Mouse (Mus musculus) layer of hippocampus, adult 18-20 months (tissue): ENCODE measurements around the gene Ppp1r3c. TPM values are rescaled to one million over a fixed set of nuclear protein-coding genes. Genes with fewer than 3 reads are reported as not detected.

Source experiments
- DNase-seq, 2 experiments: peaks; one replicate each; pipeline ENCODE4 v3.0.0; 2022; ENCODE audit warnings: low spot score in 2 of 2
- total RNA-seq, 2 experiments: library from RNA; stranded (reverse); gene quantifications; 2 replicates each; pipeline ENCODE4 v1.2.3; 2021

Ppp1r3c gene
- total RNA-seq, 2 experiments from 2014 or later, result 69.3 to 71.9 TPM

DNA sequence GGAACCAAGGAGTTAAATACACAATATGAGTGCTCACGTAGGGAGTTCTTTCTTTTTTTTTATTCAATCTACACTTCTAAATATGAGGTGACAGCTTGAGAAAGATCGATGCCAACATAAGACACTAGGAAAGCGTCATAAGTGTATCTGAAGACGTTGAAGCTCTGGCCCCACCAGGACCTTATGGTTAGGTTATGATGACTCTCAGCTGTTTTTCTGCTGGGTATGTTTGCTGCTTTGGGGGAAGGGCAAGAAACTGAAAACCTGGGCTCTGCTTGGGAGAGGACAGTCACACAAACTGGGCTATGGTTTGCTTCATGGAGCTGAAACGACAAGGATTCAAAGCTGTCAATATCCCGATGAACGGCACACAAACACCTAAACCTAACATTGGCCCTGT lies 11.5 kb downstream of the Ppp1r3c start:
- no peak for DNase-seq

DNA sequence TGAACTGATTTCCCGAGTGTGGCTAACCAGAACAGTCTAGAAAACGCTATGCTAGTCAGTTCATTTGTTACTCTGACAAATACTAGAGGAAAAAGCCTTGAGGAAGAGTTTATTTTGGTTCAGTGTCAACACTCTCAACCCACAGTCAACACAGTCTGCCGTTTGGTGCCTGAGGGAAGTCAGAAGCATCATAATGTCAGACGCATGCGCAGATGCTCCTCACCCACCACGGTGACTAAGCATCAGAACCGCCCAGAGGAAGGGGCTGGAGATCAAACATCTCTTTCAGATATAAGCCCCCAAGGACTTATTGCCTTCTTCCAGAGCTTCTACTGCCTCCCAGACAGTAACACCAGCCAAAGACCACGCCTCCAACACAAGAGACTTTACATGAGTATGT lies 15.3 kb downstream of the Ppp1r3c start:
- peak in 1 of 2 experiments; percentile 21 for DNase-seq

DNA sequence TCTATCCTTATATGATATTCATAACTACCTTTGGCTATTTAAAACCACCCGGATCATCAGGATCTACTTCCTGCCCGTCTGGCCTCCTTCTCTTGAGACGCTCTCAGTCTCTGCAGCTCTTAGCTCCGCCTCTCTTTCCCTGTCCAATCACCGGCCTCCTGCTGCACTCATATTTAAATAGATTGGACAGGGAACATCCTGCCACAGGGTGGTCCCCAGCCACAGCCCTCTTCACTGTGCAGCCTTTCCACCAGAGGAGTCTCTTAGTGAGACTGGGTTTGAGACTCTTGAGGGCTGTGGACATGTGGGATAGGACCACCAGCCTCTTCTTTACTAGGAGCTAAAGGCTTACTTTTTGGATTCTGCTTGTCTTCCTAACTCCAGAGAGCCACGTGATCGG lies 20.2 kb downstream of the Ppp1r3c start:
- no peak for DNase-seq

DNA sequence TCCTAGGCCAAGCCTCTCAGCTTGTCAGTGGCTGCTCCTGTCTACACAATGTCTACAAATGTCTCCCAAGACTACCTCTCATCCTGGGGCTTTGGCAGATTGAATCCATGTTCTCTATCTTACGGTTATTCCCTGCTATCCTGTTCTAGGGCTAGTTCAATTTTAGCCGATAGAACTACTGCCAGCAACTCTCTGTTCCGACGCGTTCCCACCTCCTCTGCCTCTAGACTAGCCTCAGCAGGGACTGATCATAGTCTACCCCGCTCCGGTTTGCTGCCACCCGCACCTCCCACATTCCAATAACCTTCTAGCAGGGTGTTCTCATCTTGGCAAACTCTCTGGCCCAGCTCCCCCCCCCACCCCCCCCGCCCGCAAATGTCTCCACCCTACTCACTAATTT lies 20.9 kb downstream of the Ppp1r3c start:
- no peak for DNase-seq

DNA sequence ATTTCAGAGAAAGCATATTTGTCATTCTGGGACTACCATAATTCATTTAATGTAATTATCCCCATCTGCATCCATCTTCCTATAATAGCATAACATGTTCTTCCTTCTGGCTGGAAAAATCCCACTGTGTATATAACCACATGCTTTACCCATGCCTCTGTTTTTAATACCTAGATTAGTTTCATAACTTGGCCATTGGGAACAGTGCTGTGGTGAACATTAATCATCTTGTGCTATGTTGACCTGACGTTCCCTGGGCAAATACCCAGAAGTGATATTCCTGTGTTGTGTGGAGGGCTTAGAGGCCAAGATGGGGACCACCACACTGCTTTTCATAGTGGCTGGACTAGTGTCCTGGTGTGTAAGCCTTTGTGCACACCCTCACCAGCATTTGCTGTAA lies 22.0 kb downstream of the Ppp1r3c start:
- no peak for DNase-seq

DNA sequence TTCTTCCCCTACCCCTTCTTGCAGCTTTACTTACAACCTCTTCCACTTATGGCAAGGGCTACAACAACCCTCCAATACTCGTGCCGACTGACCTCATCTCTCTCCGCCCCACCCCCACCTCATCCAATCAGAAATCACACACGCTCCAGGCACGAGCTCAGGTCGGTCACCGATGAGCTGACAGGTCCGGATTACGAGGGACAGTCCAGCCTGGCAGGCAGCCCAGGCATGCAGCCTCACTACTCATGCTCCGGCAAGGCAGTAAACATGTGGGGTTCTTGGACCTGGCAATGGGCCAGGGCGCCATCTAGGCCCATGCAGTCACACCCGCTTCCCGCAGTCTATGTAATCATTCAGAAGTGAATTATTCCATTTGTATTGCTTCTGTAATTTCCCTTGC lies 23.4 kb downstream of the Ppp1r3c start:
- no peak for DNase-seq

DNA sequence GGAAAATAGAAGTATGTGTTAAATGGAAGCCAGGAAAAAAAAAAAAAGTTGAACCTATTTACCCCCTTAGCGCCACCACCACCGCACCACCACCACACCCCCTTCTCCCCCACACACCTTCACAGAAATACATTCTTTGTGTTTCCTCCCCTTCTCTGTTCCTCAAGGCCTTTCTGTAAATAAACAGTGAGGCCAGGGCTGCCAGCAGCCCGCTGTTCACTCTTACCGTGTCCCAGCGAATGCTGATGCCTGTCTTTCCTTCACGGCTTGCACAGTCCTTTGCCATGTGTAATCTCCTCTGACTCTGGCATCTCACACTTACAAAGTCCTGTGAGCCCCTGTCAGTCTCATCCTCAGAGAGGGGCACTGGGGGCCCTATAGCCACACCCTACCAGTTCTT lies 30.3 kb downstream of the Ppp1r3c start:
- no peak for DNase-seq

DNA sequence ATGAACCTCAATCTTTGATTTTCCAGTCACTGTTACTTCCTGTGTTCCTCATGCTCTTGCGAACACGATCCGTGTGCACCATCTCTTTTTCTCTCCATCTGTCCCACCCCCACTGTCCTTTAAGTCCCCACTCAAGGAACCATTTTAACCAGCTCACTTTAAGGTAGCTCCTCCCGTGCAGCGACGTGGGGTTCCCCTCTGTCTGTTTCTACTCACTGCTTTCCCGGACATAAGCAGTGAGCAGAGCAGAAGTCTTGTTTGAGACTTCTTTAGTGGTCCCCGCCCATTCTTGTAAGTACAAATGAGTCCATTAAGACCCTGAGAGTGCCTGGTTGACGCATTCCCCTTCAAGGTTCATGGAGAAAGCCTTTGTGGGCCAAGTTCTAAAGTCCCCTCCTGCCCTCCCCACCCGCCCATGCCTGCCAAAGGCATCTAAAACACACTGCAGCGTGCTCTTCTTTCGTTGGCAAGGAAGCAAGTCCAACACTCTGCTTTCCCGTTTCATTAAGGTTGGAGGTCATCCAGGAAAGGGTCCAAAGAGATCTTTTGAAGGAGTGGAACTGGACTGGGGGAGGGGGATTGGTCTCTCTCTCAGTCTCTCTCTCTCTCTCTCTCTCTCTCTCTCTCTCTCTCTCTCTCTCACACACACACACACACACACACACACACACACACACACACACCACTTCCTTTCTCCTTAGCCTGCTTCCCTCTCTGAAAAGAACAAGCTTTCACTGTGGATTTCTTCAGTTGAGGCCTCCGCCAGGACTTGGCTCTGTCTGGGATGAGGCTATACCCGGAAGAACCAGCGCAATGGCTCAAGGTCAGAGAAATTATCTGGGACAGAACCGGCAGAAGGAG lies 30.9 kb downstream of the Ppp1r3c start:
- DNase-seq, result peak in 1 of 2 experiments; percentile 39

DNA sequence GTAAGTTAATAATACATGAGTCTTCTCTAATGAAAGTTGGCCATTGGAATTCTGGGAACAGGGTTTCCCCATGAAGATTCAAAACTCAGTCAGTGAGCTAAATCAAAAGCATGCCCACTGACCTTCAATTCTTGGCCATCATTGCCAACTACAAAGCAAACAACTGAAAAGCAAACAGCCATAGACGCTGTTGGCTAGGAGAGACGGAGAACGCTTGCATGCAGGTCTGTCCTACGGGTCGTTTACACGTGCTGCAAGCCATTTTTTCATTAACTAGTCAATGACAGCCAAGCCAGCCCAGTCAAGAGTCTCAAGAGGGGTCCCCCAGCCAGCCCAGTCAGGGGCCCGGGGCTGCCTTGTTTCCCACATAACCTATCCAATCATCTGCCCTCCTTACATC lies 31.7 kb downstream of the Ppp1r3c start:
- no peak for DNase-seq

DNA sequence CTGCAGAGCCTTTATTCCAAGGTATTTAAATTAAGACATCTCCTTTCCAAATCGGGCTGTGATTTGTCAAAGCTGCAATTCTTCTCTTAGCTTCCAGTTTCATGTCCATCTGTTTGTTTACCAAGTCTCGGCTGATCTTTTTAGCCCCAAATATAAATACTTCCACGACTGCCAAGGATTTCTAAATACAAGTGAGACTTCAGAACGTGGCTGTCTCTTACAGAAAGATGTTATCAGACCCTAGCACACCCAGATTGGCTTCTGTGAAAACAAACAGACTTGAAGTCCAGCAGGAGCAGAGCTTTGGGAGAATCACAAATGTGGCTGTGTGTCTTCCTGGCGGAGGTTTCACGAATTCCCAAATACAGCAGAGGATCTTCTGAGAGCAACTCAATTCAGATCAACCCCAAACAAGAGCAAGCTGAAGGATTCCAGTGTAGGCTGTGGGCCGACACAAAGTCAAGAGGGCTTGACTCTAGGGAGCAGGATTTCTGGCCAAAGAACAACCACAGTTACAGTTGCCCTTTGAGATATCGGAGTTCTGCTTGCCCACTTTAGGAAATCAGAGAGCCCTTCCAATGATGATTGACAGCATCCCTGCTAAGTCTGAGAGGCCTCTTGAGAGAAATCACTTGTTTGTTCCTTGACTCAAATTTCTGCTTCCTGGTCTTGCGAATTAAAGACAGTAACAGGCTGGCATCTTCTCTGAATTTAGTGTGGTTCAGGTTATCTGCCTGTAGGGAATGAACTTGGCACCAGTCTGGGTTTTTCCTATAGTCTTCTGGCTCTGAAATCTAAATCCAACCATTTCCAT lies 34.4 kb downstream of the Ppp1r3c start:
- DNase-seq, result no peak

DNA sequence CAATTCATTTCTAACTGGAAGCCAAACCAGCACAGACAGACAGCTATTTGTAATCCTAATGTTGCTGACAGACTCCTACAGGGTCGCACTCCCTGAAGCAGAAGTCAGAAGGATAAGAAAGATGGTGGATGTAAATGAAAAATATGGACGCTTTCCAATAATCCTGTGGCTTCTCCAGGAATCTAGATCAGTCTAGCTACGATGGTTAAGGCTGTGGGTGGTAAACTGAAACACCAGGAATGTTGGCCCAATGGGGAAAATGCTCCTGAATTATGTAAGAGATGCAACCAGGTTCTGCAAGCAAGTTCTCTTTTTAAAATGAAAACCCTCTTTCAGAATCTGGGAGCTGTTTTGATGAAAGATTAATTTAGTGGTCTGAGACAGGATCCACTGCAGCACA lies 35.1 kb downstream of the Ppp1r3c start:
- DNase-seq, result no peak

DNA sequence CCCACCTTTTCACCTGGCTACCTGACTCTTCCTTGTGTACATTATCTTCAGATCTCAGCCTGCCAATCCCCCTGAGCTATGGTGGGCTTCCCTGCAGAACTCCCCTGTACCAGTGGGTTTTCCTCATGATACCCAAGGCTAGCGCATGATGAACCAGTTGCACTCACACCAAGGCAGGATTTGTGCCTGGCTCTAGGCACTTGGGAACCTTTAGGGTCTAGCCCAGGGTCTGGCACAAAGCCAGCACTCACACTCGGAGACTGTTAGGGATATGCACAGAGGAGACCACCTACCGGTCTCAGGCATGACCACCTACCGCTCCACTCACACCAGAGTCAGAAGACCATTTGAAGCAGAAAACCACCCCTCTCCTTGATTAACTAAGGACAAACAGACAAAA lies 35.5 kb downstream of the Ppp1r3c start:
- no peak for DNase-seq

DNA sequence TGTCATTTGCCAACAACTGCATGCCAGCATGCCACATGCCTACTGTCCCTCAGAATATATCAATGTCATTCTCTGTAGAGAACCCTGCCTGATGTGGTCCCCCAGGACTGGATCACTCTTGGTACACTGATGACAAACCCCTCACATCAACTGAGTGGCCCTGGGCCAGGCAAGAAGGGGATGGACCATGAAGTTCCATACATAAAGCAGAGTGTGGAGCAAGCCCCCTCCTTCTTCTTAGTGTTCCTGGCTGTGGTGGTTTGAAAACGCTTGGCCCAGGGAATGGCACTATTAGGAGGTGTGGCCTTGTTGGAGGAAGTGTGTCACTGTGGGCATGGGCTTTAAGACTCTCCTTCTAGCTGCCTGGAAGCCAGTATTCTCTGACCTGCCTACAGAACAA lies 37.3 kb downstream of the Ppp1r3c start:
- DNase-seq, result no peak

DNA sequence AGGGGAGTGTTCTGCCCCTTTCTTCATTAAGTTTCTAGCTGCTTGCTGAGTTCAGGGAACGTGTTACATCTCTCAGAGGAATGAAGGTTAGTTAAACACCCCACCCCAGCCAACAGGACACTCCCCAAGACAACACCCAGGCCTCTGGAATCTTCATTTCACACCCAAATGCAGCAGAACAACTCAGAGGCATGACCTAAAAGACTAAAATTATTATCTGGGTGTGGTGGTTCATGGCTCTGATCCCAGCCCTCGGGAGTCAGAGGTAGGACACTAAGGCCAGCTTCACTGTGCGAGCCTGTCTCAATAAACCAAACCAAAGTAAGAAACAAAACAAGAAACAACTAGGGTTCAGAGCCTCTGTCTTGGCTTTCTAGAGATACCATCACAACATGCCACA lies 38.3 kb downstream of the Ppp1r3c start:
- DNase-seq, result no peak

DNA sequence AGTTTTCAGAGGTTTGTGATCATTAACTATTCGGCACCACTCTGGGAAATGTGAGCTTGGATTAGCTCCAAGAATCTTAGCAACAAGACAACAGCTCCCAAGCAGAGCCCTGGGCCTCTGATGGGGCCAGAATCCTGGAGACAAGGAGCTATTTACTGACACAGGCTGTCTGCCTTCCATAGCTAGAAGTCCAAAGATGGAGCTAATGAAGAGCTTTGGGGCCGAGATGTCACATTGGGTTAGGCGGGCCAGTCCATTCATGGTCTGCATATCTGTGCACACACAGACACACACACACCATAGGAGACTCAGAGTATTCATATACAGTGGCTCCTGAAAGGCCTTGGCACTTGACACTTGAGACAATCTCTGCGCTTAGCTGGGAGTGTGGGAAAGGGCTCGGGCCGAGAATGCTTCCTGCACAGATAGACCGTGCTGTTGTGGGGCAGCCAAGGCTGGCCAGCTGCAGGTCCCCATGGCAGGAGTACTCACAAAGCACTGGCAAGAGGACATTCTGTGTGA lies 39.8 kb downstream of the Ppp1r3c start:
- DNase-seq, result peak in 1 of 2 experiments; percentile 32

DNA sequence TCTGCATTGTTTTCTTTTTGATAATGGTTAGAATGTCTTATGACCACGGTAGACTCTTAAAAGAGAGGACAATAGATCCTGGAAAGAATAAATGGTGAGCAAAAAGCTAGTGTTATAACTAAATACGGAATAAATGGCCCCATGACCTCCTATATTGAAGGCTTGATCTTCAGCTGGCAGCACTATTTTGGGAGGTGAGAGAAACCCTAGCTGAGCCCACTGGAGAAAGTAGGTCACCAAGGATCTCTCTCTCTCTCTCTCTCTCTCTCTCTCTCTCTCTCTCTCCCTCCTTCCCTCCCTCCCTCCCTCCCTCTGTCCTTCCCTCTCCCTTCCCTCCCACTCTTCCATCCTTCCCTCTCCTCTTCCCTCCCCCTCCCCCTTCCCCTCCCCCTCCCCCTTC lies 42.9 kb downstream of the Ppp1r3c start:
- no peak for DNase-seq

DNA sequence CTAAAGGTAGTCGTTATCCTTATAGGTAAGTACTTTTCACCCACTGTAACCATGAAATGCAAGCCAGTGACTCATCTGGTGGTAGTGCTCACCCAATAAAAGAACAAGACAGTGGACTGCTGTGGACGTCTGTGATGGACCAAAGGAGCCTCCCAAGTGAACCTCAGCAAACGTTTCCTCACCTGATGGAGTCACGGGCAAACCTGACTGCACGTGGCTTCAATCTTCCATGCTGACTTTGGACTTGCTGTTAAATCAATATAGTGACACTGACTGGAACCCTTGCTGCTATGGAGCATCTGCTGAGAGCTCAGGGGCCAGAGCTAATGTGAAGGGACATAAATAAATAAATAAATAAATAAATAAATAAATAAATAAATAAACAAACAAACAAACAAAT lies 44.5 kb downstream of the Ppp1r3c start:
- DNase-seq, result no peak

DNA sequence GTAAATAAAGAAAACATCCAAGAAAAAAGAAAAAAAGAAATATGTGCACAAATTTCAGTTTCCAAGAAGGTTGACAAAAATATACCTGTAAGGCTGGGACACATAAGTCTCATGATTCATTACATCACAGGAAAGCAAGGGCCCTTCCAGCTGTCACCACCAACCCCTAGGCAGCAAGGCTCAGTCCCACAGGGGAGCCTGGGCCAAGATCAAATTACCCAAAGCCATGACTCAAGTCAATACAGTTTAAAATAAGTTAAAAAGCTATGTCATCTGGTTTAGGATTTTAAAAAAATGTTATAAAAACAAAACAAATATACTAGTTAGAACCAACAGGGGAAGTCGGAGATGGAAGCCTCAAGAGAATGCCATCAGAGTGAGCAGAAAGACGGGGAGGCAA lies 45.2 kb downstream of the Ppp1r3c start:
- DNase-seq, result no peak

DNA sequence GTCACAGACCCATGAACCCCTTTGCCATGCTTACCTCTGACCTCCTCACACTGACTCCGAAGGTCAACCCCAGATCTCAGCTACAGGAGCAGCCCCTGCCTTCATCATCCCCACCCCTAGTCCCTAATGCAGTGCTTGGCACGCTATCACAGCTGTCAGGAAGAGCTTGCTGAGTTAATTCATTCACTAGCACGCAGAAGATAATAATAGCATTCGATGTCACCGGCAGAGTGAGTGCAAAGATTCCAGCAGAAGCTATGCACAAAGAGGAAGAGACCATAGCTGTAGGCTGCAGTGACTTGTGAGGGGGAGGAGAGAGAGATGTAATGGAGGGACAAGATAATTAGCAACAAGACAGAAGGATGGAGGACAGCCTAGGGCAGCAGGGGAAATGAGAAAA lies 47.2 kb downstream of the Ppp1r3c start:
- DNase-seq, result no peak

DNA sequence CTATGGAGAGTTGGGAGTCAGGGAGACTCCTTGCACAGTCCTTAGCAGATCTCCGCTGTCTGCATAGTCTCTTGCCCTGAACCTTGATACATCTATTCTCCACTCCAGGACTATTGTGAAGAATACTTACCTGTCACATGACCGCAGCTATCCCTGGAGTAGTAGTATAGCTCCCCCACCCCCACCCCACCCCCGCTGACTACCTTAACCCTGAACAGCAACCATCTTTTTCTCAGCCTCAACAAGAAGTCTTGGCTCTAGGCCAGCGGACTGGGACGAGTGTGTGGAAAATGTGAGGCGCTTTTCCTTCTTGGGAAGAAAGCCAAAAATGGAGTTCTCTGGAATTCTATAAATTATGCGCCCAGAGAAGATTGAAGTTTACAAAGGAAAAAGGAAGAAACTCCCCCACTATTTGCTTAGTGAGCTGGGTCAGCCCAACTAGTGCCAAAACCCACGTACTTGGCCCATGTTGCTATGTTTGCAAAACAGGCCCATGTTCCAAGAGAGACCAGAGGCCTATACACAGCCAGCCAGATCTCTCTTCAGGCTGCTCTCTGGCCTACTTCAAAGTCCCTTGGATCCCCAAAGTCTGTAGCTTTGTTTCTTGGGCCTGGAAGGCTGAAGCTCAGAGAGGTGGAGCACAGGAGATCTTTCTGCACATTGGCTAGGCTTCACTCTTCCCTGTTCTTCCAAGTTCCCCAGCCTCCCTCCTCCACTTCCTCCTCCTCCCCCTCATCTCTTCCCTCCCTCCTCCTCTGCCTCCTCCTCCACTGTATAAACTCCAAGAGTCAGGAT lies 48.4 kb downstream of the Ppp1r3c start:
- peak in 1 of 2 experiments; percentile 35 for DNase-seq

DNA sequence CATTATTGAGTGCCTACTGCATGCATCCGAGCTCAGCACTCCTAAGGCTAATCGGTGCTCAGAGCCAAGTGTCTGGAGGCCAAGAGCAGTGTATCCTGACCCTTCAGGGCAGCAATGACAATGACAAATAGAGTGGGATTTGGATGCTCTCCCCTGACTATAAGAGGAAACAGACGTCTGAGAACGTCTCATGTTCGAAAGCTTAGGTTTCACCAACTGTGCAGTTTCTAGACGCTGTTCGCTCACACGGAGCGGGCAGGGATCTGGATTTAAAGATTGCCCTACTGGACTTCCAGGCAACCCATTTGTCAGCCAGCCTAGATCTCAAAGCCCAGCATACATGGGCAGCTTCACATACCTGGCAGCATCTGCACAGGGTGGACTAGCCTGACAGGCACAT lies 49.4 kb downstream of the Ppp1r3c start:
- no peak for DNase-seq
